Mouse (Mus musculus): ENCODE data around the gene Hinfp. TPM values are rescaled to one million over a fixed set of nuclear protein-coding genes. Genes with fewer than 3 reads are reported as not detected.
"Not testable (repeated sequence)": the region's sequence is repeated elsewhere in the genome, so short reads cannot be mapped to it uniquely, and the experiment has no call there.

Hinfp gene
- polyA plus RNA-seq, 1 experiment = 4.9 TPM

DNA sequence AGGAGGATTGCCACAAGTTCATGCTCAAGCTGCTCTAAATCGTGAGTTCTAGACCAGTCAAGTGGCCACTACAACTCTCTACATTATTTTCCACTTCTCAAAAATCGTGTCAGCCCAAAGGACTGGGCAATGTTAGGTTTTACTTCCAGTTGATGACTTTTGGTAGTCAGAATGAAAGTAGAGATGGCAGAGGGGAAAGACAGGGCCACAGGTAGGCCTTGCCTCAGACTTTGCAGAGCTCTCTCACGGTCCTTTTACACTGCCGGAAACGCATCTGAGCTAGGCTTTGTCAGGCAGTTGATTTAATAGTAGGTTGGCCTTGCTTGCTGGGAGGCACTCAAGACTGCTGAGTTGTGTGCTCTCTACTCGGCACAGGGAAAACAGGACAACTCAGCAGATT, 18.7 kb upstream of the Hinfp start:
- Histone ChIP-seq H3K36me3 (replicated peaks; ENCODE audit: low read length) (peaks cover 9% of the 10 kb centered on the region), H3K4me3 (replicated peaks) (peak overlapping the region; percentile 42), H3K9me3 (no peaks in the 10 kb centered on the region), H3K4me1 (peaks cover 66% of the 10 kb centered on the region), H3K27me3 (replicated peaks) (no peaks in the 10 kb centered on the region)
- TF ChIP-seq FLI1 (IDR thresholded peaks at IDR 0.05; ENCODE audit: low read length) (no peak), GATA1 (IDR thresholded peaks at IDR 0.05; ENCODE audit: borderline replicate concordance, low read length) (no peak)

DNA sequence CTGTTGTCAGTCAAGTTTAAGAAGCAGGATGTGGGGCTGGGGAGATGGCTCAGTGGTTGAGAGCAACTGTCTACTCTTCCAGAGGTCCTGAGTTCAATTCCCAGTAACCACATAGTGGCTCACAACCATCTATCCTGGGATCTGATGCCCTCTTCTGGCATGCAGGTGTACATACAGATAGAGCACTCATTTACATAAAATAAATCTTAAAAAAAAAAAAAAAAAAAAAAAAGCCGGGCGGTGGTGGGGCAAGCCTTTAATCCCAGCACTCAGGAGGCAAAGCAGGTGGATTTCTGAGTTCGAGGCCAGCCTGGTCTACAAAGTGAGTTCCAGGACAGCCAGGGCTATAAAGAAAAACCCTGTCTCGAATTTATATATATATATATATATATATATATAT, 18.2 kb upstream of the Hinfp start:
- not testable (repeated sequence) for H3K27me3 ChIP-seq (replicated peaks); H3K36me3 ChIP-seq (replicated peaks; ENCODE audit: low read length); H3K9me3 ChIP-seq; H3K4me3 ChIP-seq (replicated peaks)
- H3K4me1 ChIP-seq = peaks cover 67% of the 10 kb centered on the region

DNA sequence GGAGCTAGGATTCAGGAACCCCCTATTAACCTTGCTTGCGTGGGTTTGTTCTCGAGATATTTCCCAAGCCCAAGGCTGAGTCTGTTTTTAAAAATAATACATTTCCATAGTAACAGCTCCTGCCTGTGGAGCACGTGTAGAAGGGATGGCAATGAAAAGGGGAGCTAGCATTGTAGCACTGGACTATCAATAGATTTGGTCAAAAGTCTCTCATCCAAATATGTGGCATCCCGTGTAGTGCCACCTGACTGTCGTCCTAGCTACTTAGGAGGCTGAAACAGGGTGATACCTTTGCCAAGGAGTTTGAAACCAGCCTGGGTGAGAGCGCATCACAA, 15.3 kb upstream of the Hinfp start:
- Histone ChIP-seq H3K27me3 (replicated peaks) (no peaks in the 10 kb centered on the region), H3K9me3 (no peaks in the 10 kb centered on the region), H3K4me3 (replicated peaks) (peak overlapping the region; percentile 97), H3K36me3 (replicated peaks; ENCODE audit: low read length) (peaks cover 20% of the 10 kb centered on the region), H3K4me1 (peaks cover 71% of the 10 kb centered on the region)
- TF ChIP-seq GATA1 (IDR thresholded peaks at IDR 0.05; ENCODE audit: borderline replicate concordance, low read length) = no peak
- no peak for TF ChIP-seq FLI1 (IDR thresholded peaks at IDR 0.05; ENCODE audit: low read length)

DNA sequence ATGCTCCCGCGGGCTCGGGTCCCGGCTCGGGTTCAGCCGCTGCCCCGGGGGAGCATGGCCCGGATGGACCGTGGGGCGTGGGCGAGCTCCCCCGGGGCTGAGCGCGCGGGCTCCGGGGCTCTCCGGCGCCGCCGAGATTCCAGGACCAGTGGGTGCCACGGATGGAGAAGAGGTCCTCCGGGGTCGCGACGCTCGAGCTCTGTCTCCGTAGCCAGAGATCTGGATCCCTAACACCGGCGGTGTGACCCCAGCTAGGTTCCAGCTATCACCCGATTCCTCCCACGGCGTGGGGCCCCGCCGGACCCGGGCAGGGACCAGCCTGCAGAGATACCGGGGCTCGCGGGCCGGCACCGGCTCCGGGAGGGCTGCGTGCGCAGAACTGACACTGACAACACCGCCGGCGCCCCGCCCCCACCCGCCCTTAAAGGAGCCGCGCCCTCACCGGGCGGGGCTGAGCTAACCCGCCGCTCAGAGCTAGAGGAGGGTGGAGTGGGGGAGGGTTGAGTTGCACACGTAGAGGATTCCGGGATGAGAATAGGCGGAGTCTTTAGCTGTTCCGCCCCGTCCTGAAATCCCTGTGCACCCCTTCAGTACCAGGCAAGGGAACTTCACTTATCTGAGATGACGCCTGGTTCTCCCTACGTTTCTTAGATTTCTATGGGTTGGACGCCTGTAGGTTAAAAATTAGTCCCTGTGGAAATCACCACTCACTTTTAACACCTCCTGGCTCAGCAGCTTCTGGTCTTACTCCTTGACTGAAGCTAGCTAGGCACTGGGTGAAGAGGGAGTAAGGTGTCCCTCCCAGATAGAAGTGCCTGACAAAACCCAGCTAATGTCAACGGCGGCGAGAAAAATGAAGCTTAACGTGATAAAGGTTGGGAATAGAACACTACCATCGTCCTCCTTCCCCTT, 14.7 kb upstream of the Hinfp start, which contains the start of gene C2cd2l:
TSS of gene C2cd2l (minus strand) at position 399 of the 912 bp plus-strand sequence.
- Histone ChIP-seq H3K36me3 (replicated peaks; ENCODE audit: low read length) (peaks cover 27% of the 10 kb centered on the region), H3K9me3 (no peaks in the 10 kb centered on the region), H3K4me1 (peaks cover 68% of the 10 kb centered on the region), H3K4me3 (replicated peaks) (peak within 1 kb of the TSS; percentile 97), H3K27me3 (replicated peaks) (no peaks in the 10 kb centered on the region)
- TF ChIP-seq FLI1 (IDR thresholded peaks at IDR 0.05; ENCODE audit: low read length) = no peak

DNA sequence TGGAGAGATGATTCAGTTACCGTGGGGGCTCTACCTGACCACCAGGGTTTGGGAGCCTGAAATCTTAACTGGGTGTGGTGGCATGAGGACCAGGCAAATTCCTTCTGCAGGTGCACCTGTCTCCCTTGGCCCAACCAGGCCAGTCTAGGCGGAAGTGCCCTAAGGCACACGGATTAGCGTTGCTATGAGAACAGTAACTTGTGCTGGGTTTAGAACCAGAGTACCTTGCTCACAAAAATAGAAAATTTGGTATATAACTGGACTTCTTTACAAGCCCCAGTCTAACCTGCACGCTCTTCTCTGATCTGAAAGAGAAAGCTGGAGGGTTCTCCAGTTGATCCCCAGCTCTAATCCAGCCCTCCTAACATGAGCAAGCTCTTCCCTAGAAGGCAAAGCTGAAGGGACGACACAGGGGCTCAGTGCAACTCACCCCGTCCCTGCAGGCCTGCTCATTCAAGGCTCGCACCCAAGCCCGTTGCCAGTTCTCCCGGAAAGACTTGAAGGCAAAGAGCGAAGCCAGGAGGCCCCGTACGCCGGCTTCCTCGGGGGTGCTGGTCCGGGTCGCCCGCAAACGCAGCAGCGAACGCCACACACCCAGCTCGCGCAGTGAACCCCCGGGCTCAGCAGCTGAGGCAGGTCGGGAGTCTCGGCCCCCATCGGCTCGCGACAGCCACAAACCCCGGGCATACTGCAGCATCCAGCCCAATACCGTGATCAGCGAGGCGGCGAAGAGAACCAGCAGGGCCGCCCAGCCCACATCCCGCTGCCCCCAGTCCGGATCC, 13.8 kb upstream of the Hinfp start:
- TF ChIP-seq FLI1 (IDR thresholded peaks at IDR 0.05; ENCODE audit: low read length) (no peak), GATA1 (IDR thresholded peaks at IDR 0.05; ENCODE audit: borderline replicate concordance, low read length) (no peak)
- Histone ChIP-seq H3K9me3 (no peaks in the 10 kb centered on the region), H3K36me3 (replicated peaks; ENCODE audit: low read length) (peaks cover 35% of the 10 kb centered on the region), H3K4me3 (replicated peaks) (peak overlapping the region; percentile 97), H3K4me1 (peaks cover 60% of the 10 kb centered on the region), H3K27me3 (replicated peaks) (no peaks in the 10 kb centered on the region)

DNA sequence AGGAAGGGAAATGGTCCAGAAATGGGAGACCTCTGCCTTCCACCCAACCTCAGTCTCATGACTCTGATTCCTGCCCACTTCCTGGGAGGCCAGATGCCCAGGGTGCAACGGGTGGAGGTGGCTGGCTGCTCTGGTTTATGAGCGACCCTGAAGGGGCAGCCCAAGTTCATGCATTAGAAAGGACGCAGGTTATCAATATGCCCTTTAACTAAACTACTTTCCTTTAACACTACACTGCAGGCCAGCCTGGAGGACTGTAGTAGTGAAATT, 13.3 kb upstream of the Hinfp start:
- Histone ChIP-seq H3K9me3 (no peaks in the 10 kb centered on the region), H3K27me3 (replicated peaks) (no peaks in the 10 kb centered on the region), H3K4me1 (peaks cover 55% of the 10 kb centered on the region), H3K36me3 (replicated peaks; ENCODE audit: low read length) (peaks cover 40% of the 10 kb centered on the region), H3K4me3 (replicated peaks) (peak overlapping the region; percentile 97)
- no peak for TF ChIP-seq FLI1 (IDR thresholded peaks at IDR 0.05; ENCODE audit: low read length)
- no peak for TF ChIP-seq GATA1 (IDR thresholded peaks at IDR 0.05; ENCODE audit: borderline replicate concordance, low read length)

DNA sequence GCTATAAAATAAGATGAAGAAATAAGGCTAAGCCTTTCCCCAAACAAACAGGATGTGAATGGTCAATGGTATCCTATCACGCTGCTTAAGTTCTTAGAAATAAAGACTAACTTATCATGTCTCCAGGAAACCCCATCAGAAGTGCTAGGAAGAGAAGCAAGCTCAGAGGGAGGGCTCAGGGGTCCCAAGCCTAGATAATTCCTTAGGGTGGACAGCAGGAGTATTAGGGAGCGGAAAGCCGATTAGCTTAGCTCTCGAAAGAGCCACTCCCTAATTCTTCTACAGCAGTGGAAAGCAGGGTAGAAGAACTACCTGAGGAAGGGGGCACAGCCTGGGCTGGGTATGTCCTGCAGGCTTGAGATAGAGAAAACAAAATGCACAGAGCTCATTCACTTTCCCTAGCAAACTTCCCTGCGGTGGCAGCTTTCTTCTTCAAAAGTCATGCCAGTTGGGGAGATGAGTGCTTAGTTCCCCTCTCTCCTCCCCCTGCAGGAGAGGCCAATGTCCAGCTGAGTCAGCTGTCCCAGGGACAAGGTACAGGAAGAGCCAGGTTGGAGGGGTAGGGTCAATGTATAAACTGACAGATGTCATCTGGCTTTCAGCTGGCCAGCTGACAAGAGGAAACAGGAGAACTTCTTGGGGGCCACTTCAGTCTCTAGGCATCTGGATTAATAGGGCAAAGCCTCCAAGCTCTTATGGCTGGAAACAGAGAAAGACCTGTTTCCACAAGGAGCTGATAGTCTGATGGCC, 12.8 kb upstream of the Hinfp start:
- TF ChIP-seq FLI1 (IDR thresholded peaks at IDR 0.05; ENCODE audit: low read length) (no peak), GATA1 (IDR thresholded peaks at IDR 0.05; ENCODE audit: borderline replicate concordance, low read length) (no peak)
- H3K4me3 ChIP-seq (replicated peaks) = peak overlapping the region; percentile 97
- no peaks in the 10 kb centered on the region for H3K9me3 ChIP-seq
- H3K36me3 ChIP-seq (replicated peaks; ENCODE audit: low read length) = peaks cover 45% of the 10 kb centered on the region
- no peaks in the 10 kb centered on the region for H3K27me3 ChIP-seq (replicated peaks)
- H3K4me1 ChIP-seq = peaks cover 55% of the 10 kb centered on the region

DNA sequence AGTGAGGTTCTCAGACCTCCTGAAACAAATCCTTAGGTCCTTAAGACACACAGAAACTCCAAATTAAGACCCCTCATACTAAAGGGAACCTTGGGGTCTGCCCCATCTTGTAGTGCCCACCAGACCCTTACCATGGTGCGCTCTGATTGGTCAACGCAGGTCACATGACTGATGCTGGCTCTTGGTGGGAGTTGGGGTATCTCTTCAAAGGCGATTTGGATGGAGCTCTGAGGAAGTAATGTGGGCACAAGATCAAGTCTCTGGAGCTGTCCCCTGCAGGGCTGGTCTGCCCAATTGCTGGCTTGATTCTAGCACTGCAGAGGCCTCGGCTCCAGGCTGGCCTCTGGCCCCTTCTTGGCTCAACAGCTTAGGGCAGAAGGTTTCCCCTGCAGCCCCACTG, 12.0 kb upstream of the Hinfp start:
- Histone ChIP-seq H3K4me1 (peaks cover 52% of the 10 kb centered on the region), H3K36me3 (replicated peaks; ENCODE audit: low read length) (peaks cover 53% of the 10 kb centered on the region), H3K4me3 (replicated peaks) (peak overlapping the region; percentile 60), H3K9me3 (no peaks in the 10 kb centered on the region), H3K27me3 (replicated peaks) (no peaks in the 10 kb centered on the region)
- TF ChIP-seq GATA1 (IDR thresholded peaks at IDR 0.05; ENCODE audit: borderline replicate concordance, low read length) = no peak
- no peak for TF ChIP-seq FLI1 (IDR thresholded peaks at IDR 0.05; ENCODE audit: low read length)

DNA sequence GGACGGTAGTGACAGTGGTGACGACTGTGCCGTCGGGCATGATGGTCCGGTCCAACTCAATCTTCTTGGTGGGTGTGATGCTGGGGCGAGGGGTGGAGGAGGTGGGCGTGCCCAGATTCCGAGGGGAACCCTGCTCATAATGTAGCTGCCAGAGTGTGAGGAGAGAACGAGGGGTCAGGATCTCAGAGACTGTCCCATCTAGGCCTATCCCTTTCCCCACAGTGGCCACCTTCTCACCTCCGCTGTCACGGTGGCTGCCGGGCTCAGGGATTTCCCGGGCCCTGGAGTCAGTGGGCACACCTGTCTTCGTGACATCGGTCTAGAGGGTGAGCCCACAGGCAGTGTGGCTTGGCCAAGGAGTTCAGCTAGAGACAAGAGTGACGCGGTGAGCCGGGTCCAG, 9.4 kb upstream of the Hinfp start:
- Histone ChIP-seq H3K9me3 (no peaks in the 10 kb centered on the region), H3K36me3 (replicated peaks; ENCODE audit: low read length) (peaks cover 77% of the 10 kb centered on the region), H3K27me3 (replicated peaks) (no peaks in the 10 kb centered on the region), H3K4me3 (replicated peaks) (no peak overlapping the region), H3K4me1 (peaks cover 47% of the 10 kb centered on the region)
- TF ChIP-seq GATA1 (IDR thresholded peaks at IDR 0.05; ENCODE audit: borderline replicate concordance, low read length) (no peak), FLI1 (IDR thresholded peaks at IDR 0.05; ENCODE audit: low read length) (no peak)

DNA sequence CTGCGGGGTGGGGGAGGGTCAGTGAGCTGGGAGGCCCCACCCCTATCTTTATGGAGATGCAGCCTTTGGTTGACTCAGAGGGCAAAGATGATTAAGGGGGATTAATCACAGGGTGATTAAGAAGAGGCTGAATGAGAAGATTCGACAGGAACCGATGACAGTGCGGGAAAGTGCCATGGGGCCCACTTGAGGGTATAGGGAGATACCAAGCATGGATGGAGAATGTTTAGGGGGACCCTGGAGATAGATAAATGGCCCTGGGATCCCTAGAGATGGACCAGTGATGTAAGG, 8.7 kb upstream of the Hinfp start:
- Histone ChIP-seq H3K27me3 (replicated peaks) (no peaks in the 10 kb centered on the region), H3K4me3 (replicated peaks) (no peak overlapping the region), H3K4me1 (peaks cover 43% of the 10 kb centered on the region), H3K9me3 (no peaks in the 10 kb centered on the region), H3K36me3 (replicated peaks; ENCODE audit: low read length) (peaks cover 83% of the 10 kb centered on the region)
- no peak for TF ChIP-seq FLI1 (IDR thresholded peaks at IDR 0.05; ENCODE audit: low read length)
- TF ChIP-seq GATA1 (IDR thresholded peaks at IDR 0.05; ENCODE audit: borderline replicate concordance, low read length) = no peak
